Mouse (Mus musculus): Measurements from ENCODE around the gene Otud7b.

DNA sequence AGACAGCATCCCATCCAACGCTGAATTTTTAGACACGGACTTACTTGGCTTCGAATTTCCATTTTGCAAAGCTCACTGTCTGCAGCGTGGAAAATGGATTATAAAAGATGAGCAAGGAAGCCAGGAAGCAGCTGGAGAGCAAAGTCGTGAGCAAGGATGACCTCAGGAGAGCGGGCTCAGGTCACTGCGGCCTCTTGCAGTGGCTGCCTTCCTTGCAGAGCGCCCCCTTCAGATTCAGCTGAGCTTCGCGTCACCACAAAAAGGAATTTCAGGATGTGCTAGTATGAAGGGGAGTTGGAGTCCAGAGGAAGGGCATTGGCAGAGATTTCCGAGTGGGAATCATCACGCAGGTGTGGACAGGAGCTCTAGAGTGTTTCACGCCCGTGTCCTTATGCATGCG lies 104.9 kb downstream of the Otud7b start:
- TF ChIP-seq POLR2A (IDR thresholded peaks at IDR 0.05; ENCODE audit: low read depth, low read length) (no peak), CTCF (IDR thresholded peaks at IDR 0.05; ENCODE audit: extremely low read depth, insufficient read length, insufficient replicate concordance, low read depth, low read length) (peak; percentile 35; the same call in 1 of the 2 replicates)
